Mouse (Mus musculus) embryo, embryonic 11.5 days (tissue): ENCODE measurements around the gene Abcb5.
"Not testable (repeated sequence)": the region's sequence is repeated elsewhere in the genome, so short reads cannot be mapped to it uniquely, and the experiment has no call there.

ENCODE experiments used
- DNase-seq: peaks from one replicate; pipeline ENCODE4 v3.0.0-alpha.2; 2012; ENCODE audit warnings: low read depth, low spot score

Gene Abcb5

GRCm38 (mm10) chr12:118966321-118966720 is at the start of gene Abcb5:
Abcb5 (minus strand) TSS chr12:118966421.
- DNase-seq: no peak

DNA sequence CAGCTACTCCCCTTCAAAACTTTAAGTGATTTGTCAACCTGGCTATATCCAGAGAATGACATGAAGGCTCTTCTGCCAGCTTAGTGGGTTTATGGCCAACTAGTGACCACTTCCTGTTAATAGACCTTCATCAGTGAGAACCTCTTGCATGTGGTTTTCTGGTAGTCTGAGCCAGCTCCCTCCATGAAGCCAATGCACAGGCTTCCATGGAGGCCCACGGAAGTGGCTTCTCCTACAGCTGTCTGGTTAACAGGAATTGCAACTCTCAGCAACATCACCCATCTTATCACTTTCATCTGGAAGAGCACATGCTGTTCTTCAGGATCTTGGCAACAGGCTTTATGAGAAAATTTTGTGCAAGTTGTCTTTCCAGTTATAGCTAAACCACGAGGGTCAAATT is 33.0 kb upstream of the Abcb5 start:
- no peak for DNase-seq

DNA sequence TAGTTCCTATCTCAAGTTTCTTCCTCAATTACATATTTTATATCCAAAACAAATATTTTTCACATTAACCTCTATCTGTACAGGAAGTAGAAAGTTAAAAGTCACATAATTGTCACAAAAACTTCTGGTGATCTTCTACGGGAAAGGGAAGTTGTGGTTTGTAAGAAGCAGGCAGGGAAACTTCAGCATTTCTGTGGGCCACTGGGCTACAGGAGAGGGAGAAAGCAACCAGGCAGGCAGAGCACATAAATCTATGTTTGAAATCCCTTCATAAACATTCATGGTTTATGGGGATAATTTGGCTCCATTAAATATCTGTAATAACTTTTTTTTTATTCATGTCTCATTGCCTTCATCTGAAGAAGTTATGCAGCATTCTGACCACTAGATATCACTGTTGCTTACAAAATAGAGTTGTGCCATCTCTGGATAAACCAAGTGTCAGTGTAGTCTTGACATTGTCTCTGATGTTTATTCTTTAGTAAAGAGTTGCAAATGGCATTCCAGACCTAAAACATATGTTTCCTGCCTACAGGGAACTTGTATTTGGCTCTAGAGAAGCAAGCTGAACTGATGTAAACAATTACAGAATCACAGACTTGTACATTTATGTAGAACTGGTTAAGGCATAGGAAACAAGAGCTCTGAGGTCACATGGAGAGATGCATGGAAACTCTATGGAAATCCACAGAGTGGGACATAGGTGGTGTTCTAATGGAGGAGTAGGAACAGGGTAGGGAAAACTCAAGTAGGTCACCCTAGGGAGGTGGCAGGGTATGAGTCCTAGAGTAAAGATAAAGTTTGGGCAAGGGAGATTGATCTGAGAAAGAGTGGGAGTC is 28.3 kb upstream of the Abcb5 start:
- DNase-seq: peak; percentile 3

DNA sequence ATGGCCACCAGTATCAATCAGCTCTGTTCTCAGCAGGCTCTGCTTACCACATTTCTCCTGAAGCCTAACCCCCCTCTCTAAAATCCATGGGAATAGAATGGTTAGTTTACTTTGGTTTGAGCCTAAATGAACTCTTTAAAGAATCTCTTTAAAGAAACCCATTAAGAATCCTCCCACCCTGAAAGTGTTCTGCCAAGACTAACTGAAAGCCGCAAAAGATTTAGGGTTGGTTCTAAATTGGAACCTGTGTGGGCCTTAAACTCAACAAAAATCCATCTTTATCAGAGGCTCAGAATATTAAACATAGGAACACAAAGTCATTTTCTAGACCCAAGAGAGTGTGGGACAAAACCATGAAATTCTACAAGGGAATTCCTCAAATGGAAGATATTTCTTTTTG is 18.6 kb upstream of the Abcb5 start:
- no peak for DNase-seq

GRCm38 (mm10) chr12:118930386-118931318 is 35.6 kb downstream of the Abcb5 start:
- DNase-seq: peak; percentile 57

- peak; percentile 39 for DNase-seq
These were observed 39.4 kb downstream of the Abcb5 start for GRCm38 (mm10) chr12:118926813-118927281.

- DNase-seq: not testable (repeated sequence)
These were observed 42.3 kb downstream of the Abcb5 start for GRCm38 (mm10) chr12:118923874-118924273.

GRCm38 (mm10) chr12:118917771-118918170 is 48.5 kb downstream of the Abcb5 start:
- DNase-seq: no peak

- DNase-seq: no peak
These were observed 55.9 kb downstream of the Abcb5 start for GRCm38 (mm10) chr12:118910360-118910759.

- DNase-seq: no peak
These were observed 64.0 kb downstream of the Abcb5 start for GRCm38 (mm10) chr12:118902249-118902648.

GRCm38 (mm10) chr12:118887964-118888363 is 78.3 kb downstream of the Abcb5 start:
- no peak for DNase-seq

DNA sequence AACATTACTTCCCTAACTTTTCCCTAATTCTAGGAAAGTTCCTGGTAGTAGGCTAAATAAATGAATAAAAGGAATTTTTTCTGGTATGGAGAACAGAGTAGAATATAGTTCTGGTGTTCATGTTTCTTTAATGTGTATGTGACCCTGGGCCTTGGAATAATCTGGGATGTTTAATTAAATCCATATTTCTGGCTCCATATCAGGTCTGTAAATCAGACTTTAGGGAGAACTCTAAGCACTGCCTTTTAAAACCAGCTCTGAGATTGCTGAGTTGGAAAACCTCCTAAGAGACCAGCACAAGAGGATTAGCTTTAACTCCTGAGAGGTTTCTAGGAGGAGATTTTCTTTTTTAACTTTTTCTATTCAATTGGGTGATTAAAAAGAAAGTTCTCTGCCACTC is 83.4 kb downstream of the Abcb5 start:
- DNase-seq: no peak

GRCm38 (mm10) chr12:118872673-118873072 is 93.5 kb downstream of the Abcb5 start:
- no peak for DNase-seq

DNA sequence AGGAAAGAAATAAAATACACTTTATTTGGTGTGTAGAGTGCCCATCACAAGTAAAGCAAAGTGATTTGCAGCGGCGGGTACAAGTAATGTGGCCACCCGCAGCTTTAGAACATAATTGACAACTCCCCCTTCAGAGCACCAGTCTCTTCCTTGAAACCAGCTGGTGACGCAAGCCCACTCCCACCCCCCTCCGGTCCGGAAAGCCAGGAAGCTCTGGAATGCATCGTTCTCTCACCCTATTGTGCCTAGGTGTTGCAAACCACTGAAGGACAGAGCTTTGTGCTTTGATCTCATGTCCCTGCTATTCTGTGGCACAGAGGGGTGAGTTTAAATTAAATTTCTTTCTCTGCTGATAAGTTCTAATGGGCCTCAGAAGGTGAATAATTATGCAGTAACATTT is 110.1 kb downstream of the Abcb5 start:
- no peak for DNase-seq

DNA sequence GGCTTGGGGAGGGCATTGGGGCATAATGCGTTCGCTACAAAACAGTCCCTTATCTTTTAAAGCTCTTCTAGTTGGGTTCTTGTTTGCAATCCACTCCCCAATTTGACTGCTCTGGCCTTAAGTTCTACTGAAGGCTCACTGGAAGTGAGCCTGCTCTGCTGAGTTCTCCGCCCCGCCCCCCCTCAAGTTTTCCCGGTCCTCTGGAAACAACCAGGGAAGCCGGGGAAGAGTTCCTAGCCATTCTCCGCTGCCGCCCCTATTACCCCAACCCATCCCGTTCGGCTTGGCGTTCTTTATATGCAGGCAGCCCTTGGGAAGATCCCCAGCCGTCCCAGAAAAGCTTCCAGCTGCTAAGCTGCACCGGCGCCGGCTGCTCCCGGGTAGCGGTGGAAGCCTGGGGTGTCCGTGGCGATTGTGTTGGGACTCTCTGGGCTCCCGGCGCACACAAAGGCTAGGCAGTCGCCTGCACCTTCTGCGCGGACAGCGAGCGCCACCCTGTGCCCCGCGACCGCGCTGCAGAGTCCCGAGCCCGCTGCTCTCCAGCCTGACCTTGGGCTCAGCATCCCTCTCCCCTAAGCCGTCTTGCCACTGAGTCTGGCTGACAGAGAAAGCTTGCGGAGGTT is 111.3 kb downstream of the Abcb5 start:
- DNase-seq: peak; percentile 69

DNA sequence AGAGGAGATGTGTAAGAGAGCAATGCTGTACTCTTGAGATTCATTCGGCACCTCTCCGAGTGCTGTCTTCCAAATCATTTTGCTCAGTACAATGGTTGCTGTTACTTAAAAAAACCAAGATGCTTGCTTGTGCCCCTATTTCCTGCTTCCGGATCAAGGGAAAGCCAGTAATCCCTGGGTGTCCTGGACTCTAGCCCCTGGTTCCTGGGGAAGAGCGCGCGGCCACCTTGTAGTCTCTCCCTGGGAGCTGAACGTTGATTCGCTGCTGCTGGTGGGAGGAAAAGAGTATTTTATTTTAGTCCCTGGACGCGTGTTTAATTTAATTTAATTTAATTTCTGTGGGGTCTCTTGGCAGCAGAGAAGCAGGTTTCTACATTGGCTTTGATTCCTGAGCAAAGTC is 111.8 kb downstream of the Abcb5 start:
- DNase-seq: no peak

DNA sequence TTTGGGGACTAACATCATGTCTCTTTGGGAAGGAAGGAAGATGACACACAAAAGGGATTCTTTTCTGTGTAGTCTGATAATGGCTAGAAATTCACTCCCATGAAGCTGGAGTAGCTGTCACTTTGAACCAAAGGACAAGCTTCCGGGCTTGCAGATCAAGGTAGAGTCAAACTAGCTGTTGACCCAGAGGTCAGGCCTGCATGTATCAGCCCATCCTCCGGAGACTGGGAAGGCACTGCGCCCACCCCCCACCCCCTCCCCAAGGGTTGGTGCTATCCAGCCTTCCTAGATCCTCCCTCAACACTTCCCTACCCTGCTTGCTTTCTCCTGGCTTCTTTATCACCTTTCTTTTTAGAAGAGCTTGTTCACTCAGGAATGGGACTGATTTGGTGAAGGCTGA is 112.9 kb downstream of the Abcb5 start:
- DNase-seq: no peak

- DNase-seq: no peak
These were observed 115.3 kb downstream of the Abcb5 start for GRCm38 (mm10) chr12:118850851-118851410.

GRCm38 (mm10) chr12:118849996-118850395 is 116.2 kb downstream of the Abcb5 start:
- DNase-seq: no peak

GRCm38 (mm10) chr12:118849203-118849861 is 116.9 kb downstream of the Abcb5 start:
- DNase-seq: no peak
